Mouse (Mus musculus) kidney, adult 11 months (tissue): Measurements from ENCODE around the gene Rcan3.

Source experiments
- DNase-seq: peaks from one replicate; pipeline ENCODE4 v3.0.0; 2022

Rcan3 gene

DNA sequence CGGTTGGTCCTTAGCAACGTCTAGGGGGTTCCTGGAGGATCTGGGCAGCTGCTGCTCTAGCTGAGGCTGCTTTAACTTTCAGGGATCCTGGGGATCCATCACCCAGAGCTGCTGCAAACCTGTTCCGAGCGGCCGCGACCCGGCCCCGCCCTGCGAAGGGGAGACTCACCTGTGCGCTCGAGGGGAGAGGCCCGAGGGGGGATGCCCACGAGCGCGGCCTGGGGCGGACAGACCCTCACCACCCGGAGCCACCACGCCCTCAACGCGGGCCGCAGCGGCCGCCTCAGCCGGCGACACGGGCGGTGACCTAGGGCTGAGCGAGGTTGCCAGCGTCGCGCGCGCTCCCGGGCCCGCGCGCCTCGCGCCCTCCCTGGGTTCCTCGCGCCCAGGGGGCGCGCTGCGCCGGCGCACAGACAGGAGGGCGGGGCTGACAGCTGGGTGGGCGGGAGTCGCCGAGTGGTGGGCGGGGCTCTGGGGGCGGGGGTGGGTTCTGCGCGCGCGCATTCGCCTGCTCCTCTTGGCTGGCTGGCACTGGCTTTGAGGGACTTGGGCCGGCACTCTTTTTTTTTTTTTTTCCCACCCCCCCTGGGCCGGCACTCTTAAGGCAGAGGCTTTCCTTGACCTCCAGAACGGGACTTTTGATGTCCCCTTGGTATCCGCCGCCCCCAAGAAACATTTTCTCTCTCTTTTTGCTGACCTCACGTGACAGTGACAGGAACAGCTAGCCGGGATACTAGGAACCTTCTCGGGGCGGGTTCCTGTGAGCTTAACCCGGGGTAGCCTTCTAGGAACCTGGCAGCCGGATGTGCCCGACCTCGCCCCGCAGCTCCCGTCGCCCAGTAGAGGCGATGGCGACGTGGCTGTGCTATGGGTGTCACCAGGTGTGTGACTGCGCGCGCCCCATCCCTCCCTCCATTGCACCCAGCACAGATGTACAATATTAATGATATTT is at the start of gene Rcan3:
Rcan3 (minus strand) TSS at position 411 of the 952 bp plus-strand sequence.
- peak; percentile 76 for DNase-seq

DNA sequence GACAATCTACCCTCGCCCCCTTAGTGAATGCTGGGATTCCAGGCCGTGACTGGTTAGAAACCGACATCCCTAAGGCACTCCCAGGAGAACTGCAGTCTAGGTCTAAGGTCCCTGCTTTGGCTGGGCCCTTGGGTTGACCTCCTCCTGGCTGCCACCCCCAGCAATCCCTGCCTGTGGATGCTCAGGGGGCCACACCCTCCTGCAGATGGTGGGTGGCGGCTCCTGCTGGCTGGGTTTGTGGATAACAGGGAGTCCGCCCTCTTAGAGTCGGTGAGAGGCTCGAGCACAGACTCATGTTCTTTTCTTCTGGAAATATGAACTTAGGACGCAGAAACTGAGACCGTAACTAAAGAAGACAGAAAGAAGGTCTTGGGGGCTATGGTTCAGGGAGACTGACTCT is 46.7 kb upstream of the Rcan3 start:
- DNase-seq: no peak

GRCm38 (mm10) chr4:135477851-135478250 is 44.2 kb upstream of the Rcan3 start:
- no peak for DNase-seq

DNA sequence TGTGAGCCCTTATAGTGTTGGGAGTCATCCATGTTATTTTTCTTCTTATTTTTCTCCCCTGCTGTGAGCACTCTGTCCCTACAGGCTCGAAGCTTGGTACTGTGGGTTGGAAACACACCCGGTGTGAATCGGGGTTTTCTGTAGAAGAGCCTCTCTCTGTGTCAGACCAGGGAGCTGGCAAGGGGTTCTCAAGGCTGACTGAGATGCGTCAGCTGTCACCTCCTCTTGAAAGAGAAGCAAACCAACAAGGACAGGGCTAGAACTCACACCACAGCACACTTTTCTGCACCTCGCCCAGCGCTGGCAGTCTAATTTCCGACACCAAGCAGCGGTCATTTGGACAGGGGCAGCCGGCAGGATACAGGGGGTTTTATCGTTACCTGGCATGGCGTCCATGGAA is 29.8 kb upstream of the Rcan3 start:
- DNase-seq: no peak

- DNase-seq: no peak
Observed at GRCm38 (mm10) chr4:135453572-135453971, 19.9 kb upstream of the Rcan3 start.

GRCm38 (mm10) chr4:135453164-135453563 is 19.5 kb upstream of the Rcan3 start:
- peak; percentile 55 for DNase-seq

DNA sequence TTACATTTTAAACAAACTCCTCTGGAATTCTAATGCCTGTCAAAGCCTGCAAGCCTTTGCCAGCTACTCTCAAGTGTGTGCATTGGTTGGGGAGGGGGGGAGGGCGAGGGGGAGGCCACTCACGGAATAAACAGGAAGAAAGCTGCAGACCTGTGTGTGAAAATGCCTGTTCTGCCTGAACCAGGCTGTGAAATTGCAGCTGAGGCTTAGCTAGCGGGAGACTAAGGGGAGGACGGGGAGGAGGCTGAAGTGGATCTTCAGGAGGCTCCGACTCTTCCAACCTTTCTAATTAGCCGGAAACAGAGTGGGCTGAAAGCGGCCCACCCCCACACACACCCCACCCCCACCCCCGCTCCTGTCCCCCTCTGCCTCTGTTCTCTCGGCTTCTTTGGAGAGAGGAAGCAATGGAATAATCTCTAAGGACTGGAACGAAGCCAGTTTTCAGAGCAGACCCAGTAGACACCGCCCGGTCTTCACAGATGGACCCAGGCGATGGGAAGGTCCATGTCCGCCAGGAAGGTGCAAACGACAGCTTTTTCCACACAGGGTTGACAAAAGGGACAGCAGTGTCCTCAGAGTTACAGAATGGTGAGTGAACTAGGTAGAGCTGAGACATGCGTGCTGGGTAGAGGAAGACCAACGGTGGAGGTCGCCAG is 17.8 kb upstream of the Rcan3 start:
- DNase-seq: no peak

- DNase-seq: no peak
Observed at GRCm38 (mm10) chr4:135442473-135442872, 8.8 kb upstream of the Rcan3 start.

DNA sequence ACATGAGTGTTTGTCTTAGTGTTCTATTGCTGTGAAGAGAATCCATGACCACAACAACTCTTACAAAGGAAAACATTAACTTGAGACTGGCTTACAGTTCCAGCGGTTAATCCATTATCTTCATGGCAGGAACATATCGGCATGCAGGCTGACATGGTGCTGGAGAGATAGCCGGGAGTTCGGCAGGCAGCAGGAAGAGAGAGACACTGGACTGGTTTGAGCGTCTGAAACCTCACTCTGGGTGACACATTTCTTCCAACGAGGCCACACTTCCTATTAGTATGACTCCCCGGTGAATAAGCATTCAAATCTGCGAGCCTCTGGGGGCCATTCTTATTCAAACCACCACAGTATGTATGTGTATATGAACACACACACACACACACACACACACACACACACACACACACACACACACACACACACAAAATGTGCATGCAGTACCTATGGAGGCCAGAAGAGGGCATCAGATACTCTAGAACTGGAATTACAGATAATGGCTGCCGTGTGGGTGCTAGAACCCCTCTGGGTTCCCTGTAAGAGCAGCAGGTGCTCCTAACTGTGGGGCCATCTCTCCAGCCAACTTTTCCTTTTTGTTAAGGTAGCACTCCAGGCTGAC is 6.4 kb upstream of the Rcan3 start:
- DNase-seq: no peak

DNA sequence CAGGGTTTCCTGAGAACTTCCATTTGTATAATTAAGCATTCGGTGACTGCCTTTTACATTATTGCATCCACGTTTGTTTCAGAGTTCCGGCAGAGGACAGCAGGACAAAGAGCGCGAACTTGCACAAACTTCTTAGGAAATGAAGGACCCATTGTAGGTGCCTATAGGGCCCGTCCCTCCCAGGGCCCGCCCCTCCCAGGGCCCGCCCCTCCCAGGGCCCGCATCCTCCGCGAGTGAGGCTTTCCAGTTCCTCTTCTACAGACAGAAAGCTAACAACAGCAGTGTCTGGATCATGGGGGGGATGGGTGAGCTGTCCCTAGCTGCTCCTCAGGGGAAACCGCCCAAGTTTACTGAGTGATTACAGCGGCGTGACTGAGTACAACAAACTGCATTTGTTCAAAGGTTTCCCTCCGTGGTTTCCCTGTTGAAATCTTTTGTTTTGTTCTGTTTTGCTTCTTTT is 5.6 kb upstream of the Rcan3 start:
- DNase-seq: peak; percentile 51

DNA sequence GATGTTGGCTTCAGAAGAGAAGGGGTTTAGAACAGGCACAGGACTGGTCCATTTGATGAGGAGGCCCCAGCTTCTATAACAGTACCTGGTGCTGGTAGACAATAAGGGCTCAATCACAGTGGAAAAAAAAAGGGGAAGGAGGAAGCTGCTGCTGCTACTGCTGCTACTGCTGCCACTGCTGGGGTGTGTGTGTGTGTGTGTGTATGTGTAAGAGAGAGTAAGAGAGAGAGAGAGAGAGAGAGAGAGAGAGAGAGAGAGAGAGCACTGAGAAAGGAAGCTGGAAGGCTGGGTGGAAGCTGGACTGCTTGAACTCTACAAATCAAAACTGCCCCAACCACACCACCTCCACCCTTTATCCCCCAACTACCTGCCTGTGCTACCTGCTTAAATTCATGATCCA is 4.3 kb upstream of the Rcan3 start:
- no peak for DNase-seq

- DNase-seq: peak; percentile 61
Observed at GRCm38 (mm10) chr4:135436291-135436690, 2.6 kb upstream of the Rcan3 start.

GRCm38 (mm10) chr4:135434395-135434789 is 739 bp upstream of the Rcan3 start:
- DNase-seq: no peak

DNA sequence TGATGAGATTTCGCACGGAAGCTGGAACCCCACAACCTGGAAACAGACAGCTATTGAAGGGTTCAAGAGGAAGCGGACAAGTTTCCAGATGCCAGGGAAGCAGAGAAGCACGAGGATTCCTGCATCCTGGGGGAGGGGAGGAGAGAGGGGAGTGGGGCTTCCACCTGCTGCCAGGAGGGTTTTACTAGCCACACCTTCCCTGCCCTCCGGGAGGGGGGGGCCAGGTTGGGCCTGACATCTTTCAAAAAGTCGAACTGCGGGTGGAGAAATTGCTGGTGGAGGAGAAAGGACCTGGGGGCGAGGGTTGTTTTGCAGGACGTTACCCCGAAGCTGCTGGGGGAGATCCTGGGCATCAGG is 589 bp downstream of the Rcan3 start:
- DNase-seq: no peak

GRCm38 (mm10) chr4:135429990-135430760 is 3.5 kb downstream of the Rcan3 start:
- no peak for DNase-seq

GRCm38 (mm10) chr4:135429383-135429782 is 4.3 kb downstream of the Rcan3 start:
- no peak for DNase-seq

GRCm38 (mm10) chr4:135426587-135426986 is 7.1 kb downstream of the Rcan3 start:
- DNase-seq: no peak

DNA sequence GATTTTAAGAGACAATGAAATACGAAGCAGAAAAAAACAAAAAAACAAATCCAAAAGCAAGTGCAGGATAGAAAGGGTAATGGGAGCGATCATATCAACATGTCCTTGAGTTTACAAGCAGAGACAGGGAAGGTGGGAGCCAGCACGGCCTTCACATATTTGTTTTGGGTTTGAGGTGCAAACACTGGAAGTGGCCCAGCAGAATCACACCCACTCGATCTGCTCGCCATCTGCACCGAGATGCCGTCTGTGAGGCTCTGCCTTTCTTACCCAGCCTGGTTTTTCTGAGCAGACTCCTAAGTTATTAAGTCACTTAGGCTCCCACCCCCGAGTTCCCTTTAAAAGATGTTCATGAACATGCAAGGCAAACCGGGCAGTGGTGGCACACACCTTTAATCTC is 8.0 kb downstream of the Rcan3 start:
- DNase-seq: no peak

- no peak for DNase-seq
Observed at GRCm38 (mm10) chr4:135420961-135421360, 12.7 kb downstream of the Rcan3 start.

GRCm38 (mm10) chr4:135420416-135420815 is 13.2 kb downstream of the Rcan3 start:
- no peak for DNase-seq

DNA sequence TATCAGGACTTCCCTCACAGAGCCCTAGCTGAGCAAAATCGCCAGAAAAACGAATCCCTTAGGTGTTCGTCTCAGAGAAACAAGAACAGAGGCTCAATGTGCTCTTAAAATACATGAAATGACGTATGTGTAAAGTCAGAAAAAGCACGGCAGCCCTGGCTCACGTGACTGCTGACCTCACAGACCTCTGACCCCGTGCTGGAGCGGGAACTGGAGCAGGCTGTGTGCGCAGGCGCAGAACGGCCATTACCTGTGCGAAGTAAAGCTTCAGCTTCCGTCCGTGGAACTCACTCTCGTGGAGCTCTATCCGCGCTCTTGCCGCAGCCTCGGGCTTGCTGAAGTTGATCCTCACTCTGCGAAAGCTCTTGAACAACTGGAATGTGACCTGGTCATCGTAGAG is 13.7 kb downstream of the Rcan3 start:
- DNase-seq: no peak

- no peak for DNase-seq
Observed at GRCm38 (mm10) chr4:135416367-135416766, 17.3 kb downstream of the Rcan3 start.

- DNase-seq: no peak
Observed at GRCm38 (mm10) chr4:135413491-135413890, 20.2 kb downstream of the Rcan3 start.
